Mouse (Mus musculus): Measurements from ENCODE around the gene H2-K1.

The H2-K1 gene

GRCm38 (mm10) chr17:34028501-34029149 lies 28.5 kb upstream of the H2-K1 start:
- in situ Hi-C loops (cut with MboI; ENCODE audit: low pct_unique_long_range_greater_than_20kb in 1 of 2, low sequenced_read_pairs in 2 of 2, unreplicated experiment in 1 of 2) = no loop called here

- in situ Hi-C loops (cut with MboI; ENCODE audit: low pct_unique_long_range_greater_than_20kb in 1 of 2, low sequenced_read_pairs in 2 of 2, unreplicated experiment in 1 of 2) = no loop called here
These were observed 27.6 kb upstream of the H2-K1 start, which contains the start of gene H2-Ke6 for GRCm38 (mm10) chr17:34027656-34028223. TSS of gene H2-Ke6 (minus strand) at chr17:34028060.

- in situ Hi-C loops (cut with MboI; ENCODE audit: low pct_unique_long_range_greater_than_20kb in 1 of 2, low sequenced_read_pairs in 2 of 2, unreplicated experiment in 1 of 2) = no loop called here
These were observed 26.9 kb upstream of the H2-K1 start for GRCm38 (mm10) chr17:34026917-34027655.

- in situ Hi-C loops (cut with MboI; ENCODE audit: low pct_unique_long_range_greater_than_20kb in 1 of 2, low sequenced_read_pairs in 2 of 2, unreplicated experiment in 1 of 2) = no loop called here
These were observed 26.1 kb upstream of the H2-K1 start for GRCm38 (mm10) chr17:34026221-34026620.

- in situ Hi-C loops (cut with MboI; ENCODE audit: low pct_unique_long_range_greater_than_20kb in 1 of 2, low sequenced_read_pairs in 2 of 2, unreplicated experiment in 1 of 2) = no loop called here
These were observed 25.6 kb upstream of the H2-K1 start for GRCm38 (mm10) chr17:34025756-34026151.

GRCm38 (mm10) chr17:34024861-34025755 lies 25.0 kb upstream of the H2-K1 start:
- in situ Hi-C loops (cut with MboI; ENCODE audit: low pct_unique_long_range_greater_than_20kb in 1 of 2, low sequenced_read_pairs in 2 of 2, unreplicated experiment in 1 of 2) = no loop called here

- in situ Hi-C loops (cut with MboI; ENCODE audit: low pct_unique_long_range_greater_than_20kb in 1 of 2, low sequenced_read_pairs in 2 of 2, unreplicated experiment in 1 of 2) = no loop called here
These were observed 24.2 kb upstream of the H2-K1 start, which contains the start of gene Ring1 for GRCm38 (mm10) chr17:34024317-34024821. TSS of gene Ring1 (minus strand) at chr17:34024680.

GRCm38 (mm10) chr17:34023678-34024077 lies 23.5 kb upstream of the H2-K1 start:
- in situ Hi-C loops (cut with MboI; ENCODE audit: low pct_unique_long_range_greater_than_20kb in 1 of 2, low sequenced_read_pairs in 2 of 2, unreplicated experiment in 1 of 2) = no loop called here

- in situ Hi-C loops (cut with MboI; ENCODE audit: low pct_unique_long_range_greater_than_20kb in 1 of 2, low sequenced_read_pairs in 2 of 2, unreplicated experiment in 1 of 2) = no loop called here
These were observed 22.8 kb upstream of the H2-K1 start for GRCm38 (mm10) chr17:34022987-34023386.

- in situ Hi-C loops (cut with MboI; ENCODE audit: low pct_unique_long_range_greater_than_20kb in 1 of 2, low sequenced_read_pairs in 2 of 2, unreplicated experiment in 1 of 2) = no loop called here
These were observed 22.3 kb upstream of the H2-K1 start for GRCm38 (mm10) chr17:34022414-34022783.

- in situ Hi-C loops (cut with MboI; ENCODE audit: low pct_unique_long_range_greater_than_20kb in 1 of 2, low sequenced_read_pairs in 2 of 2, unreplicated experiment in 1 of 2) = no loop called here
These were observed 21.6 kb upstream of the H2-K1 start for GRCm38 (mm10) chr17:34021539-34022413.

GRCm38 (mm10) chr17:34013436-34013835 lies 13.3 kb upstream of the H2-K1 start:
- in situ Hi-C loops (cut with MboI; ENCODE audit: low pct_unique_long_range_greater_than_20kb in 1 of 2, low sequenced_read_pairs in 2 of 2, unreplicated experiment in 1 of 2) = no loop called here

GRCm38 (mm10) chr17:34010156-34010555 lies 10.0 kb upstream of the H2-K1 start:
- in situ Hi-C loops (cut with MboI; ENCODE audit: low pct_unique_long_range_greater_than_20kb in 1 of 2, low sequenced_read_pairs in 2 of 2, unreplicated experiment in 1 of 2) = no loop called here

- in situ Hi-C loops (cut with MboI; ENCODE audit: low pct_unique_long_range_greater_than_20kb in 1 of 2, low sequenced_read_pairs in 2 of 2, unreplicated experiment in 1 of 2) = no loop called here
These were observed 6.4 kb upstream of the H2-K1 start for GRCm38 (mm10) chr17:34006570-34006969.

- in situ Hi-C loops (cut with MboI; ENCODE audit: low pct_unique_long_range_greater_than_20kb in 1 of 2, low sequenced_read_pairs in 2 of 2, unreplicated experiment in 1 of 2) = loop anchor here in 1 of 2 experiments (5.0 kb wide), 1 partner anchor 36 kb away; no protein-coding TSS in a partner anchor
These were observed 3.3 kb upstream of the H2-K1 start for GRCm38 (mm10) chr17:34003426-34003825.

GRCm38 (mm10) chr17:34000796-34001195 lies 649 bp upstream of the H2-K1 start:
- in situ Hi-C loops (cut with MboI; ENCODE audit: low pct_unique_long_range_greater_than_20kb in 1 of 2, low sequenced_read_pairs in 2 of 2, unreplicated experiment in 1 of 2) = loop anchor here in 1 of 2 experiments (5.0 kb wide), 1 partner anchor 33 kb away; no protein-coding TSS in a partner anchor

GRCm38 (mm10) chr17:33999341-34000149 lies 602 bp downstream of the H2-K1 start:
- in situ Hi-C loops (cut with MboI; ENCODE audit: low pct_unique_long_range_greater_than_20kb in 1 of 2, low sequenced_read_pairs in 2 of 2, unreplicated experiment in 1 of 2) = loop anchor here in 1 of 2 experiments (5.0 kb wide), 1 partner anchor 32 kb away; no protein-coding TSS in a partner anchor

Data from mouse embryonic stem cell (cell line).